Mouse (Mus musculus) MEL (cell line): Measurements from ENCODE around the gene Pja2. TPM values are rescaled to one million over a fixed set of nuclear protein-coding genes. Genes with fewer than 3 reads are reported as not detected.

ENCODE experiments used
- DNase-seq: peaks from one replicate; pipeline ENCODE4 v3.0.0; 2011; ENCODE audit warnings: low read depth, low spot score
- H3K27ac ChIP-seq: 2 replicates; pipeline ENCODE4 v1.5.1; 2012; ENCODE audit warnings: low read depth, mild to moderate bottlenecking, control low read depth, low read length, moderate library complexity; ENCODE audit not compliant: control insufficient read depth
- H3K27me3 ChIP-seq, 2 experiments: fragments of 150-350 bp in 1 of 2; sonication (generic) in 1 of 2; 2 replicates each; pipeline ENCODE4 v1.6.1; 2012; ENCODE audit warnings: low read length in 2 of 2, mild to moderate bottlenecking in 2 of 2, improper control_type of control experiment in 1 of 2, moderate library complexity in 1 of 2; ENCODE audit not compliant: insufficient read depth in 2 of 2, control insufficient read depth in 1 of 2
- H3K36me3 ChIP-seq, 2 experiments: 2 replicates each; pipeline ENCODE4 v1.6.1; 2012 to 2014; ENCODE audit warnings: low read length in 2 of 2, improper control_type of control experiment in 1 of 2, inconsistent platforms in 1 of 2, mild to moderate bottlenecking in 1 of 2; ENCODE audit not compliant: insufficient read depth in 2 of 2, control insufficient read depth in 1 of 2
- H3K4me1 ChIP-seq, 2 experiments: fragments of 150-350 bp in 1 of 2; sonication (generic) in 1 of 2; 2 replicates each; pipeline ENCODE4 v1.6.1; 2012; ENCODE audit warnings: low read length in 2 of 2, improper control_type of control experiment in 1 of 2, mild to moderate bottlenecking in 1 of 2; ENCODE audit not compliant: insufficient read depth in 2 of 2, control insufficient read depth in 1 of 2
- H3K4me3 ChIP-seq, 2 experiments: fragments of 150-350 bp in 1 of 2; sonication (generic) in 1 of 2; 2 replicates each; pipeline ENCODE4 v1.5.1; 2012; ENCODE audit warnings: low read depth in 2 of 2, low read length in 2 of 2, mild to moderate bottlenecking in 2 of 2, moderate library complexity in 2 of 2, control low read depth in 1 of 2, improper control_type of control experiment in 1 of 2; ENCODE audit not compliant: control insufficient read depth in 1 of 2, insufficient read depth in 1 of 2
- H3K79me2 ChIP-seq: 2 replicates; pipeline ENCODE4 v1.6.1; 2012; ENCODE audit warnings: mild to moderate bottlenecking, low read length, moderate library complexity; ENCODE audit not compliant: control insufficient read depth, poor library complexity, insufficient read depth
- H3K9ac ChIP-seq: 2 replicates; pipeline ENCODE4 v1.6.1; 2012; ENCODE audit warnings: low read depth, mild to moderate bottlenecking, control low read depth, low read length, moderate library complexity; ENCODE audit not compliant: control insufficient read depth, poor library complexity, severe bottlenecking
- H3K9me3 ChIP-seq: fragments of 150-350 bp; sonication (generic); replicated peaks from 2 replicates; pipeline ENCODE4 v1.6.1; 2012; ENCODE audit warnings: mild to moderate bottlenecking, low read length, improper control_type of control experiment, moderate library complexity; ENCODE audit not compliant: insufficient read depth
- BHLHE40 ChIP-seq: IDR thresholded peaks from 2 replicates; pipeline ENCODE4 v1.6.1; 2012; ENCODE audit warnings: low read depth, mild to moderate bottlenecking, inconsistent platforms, low read length, improper control_type of control experiment, borderline replicate concordance
- CHD2 ChIP-seq: IDR thresholded peaks from 2 replicates; pipeline ENCODE4 v1.6.1; 2011; ENCODE audit warnings: low read length, improper control_type of control experiment
- CTCF ChIP-seq, 3 experiments: IDR thresholded peaks in 2 of 3; conservative IDR thresholded peaks in 1 of 3; 2 replicates each; pipeline ENCODE4 v1.5.1; 2011 to 2012; ENCODE audit warnings: low read length in 3 of 3, low read depth in 2 of 3, mild to moderate bottlenecking in 2 of 3, improper control_type of control experiment in 1 of 3, inconsistent platforms in 1 of 3, mixed read lengths in 1 of 3, moderate library complexity in 1 of 3; ENCODE audit not compliant: control insufficient read depth in 1 of 3, insufficient read depth in 1 of 3, poor library complexity in 1 of 3, severe bottlenecking in 1 of 3
- GATA1 ChIP-seq: IDR thresholded peaks from 2 replicates; pipeline ENCODE4 v1.6.1; 2011; ENCODE audit warnings: low read depth, low read length, improper control_type of control experiment
- HCFC1 ChIP-seq: IDR thresholded peaks from 2 replicates; pipeline ENCODE4 v1.6.1; 2012; ENCODE audit warnings: low read depth, mild to moderate bottlenecking, inconsistent platforms, low read length, improper control_type of control experiment, moderate library complexity
- JUND ChIP-seq: IDR thresholded peaks from 2 replicates; pipeline ENCODE4 v1.6.1; 2011; ENCODE audit warnings: low read depth, mild to moderate bottlenecking, improper control_type of control experiment, low read length
- MEF2A ChIP-seq: IDR thresholded peaks from 2 replicates; pipeline ENCODE4 v1.6.1; 2014; ENCODE audit warnings: low read depth, mild to moderate bottlenecking, inconsistent platforms, low read length, improper control_type of control experiment; ENCODE audit not compliant: poor library complexity, insufficient replicate concordance, severe bottlenecking; ENCODE audit errors: extremely low read depth
- POLR2A ChIP-seq, 2 experiments: IDR thresholded peaks; 2 replicates each; pipeline ENCODE4 v1.6.1; 2011 to 2012; ENCODE audit warnings: low read length in 2 of 2, mild to moderate bottlenecking in 2 of 2, control low read depth in 1 of 2, improper control_type of control experiment in 1 of 2, low read depth in 1 of 2, moderate library complexity in 1 of 2; ENCODE audit not compliant: control insufficient read depth in 1 of 2, insufficient read depth in 1 of 2, poor library complexity in 1 of 2
- POLR2AphosphoS2 ChIP-seq: IDR thresholded peaks from 2 replicates; pipeline ENCODE4 v1.6.1; 2011; ENCODE audit warnings: low read length, improper control_type of control experiment
- RAD21 ChIP-seq: IDR thresholded peaks from 2 replicates; pipeline ENCODE4 v1.6.1; 2011; ENCODE audit warnings: mild to moderate bottlenecking, low read depth, low read length, improper control_type of control experiment
- RCOR1 ChIP-seq: IDR thresholded peaks from 2 replicates; pipeline ENCODE4 v1.6.1; 2012; ENCODE audit warnings: low read depth, mild to moderate bottlenecking, inconsistent platforms, low read length, improper control_type of control experiment
- SIN3A ChIP-seq: IDR thresholded peaks from 2 replicates; pipeline ENCODE4 v1.6.1; 2012; ENCODE audit warnings: low read length, improper control_type of control experiment, inconsistent platforms
- SMC3 ChIP-seq: IDR thresholded peaks from 2 replicates; pipeline ENCODE4 v1.6.1; 2011; ENCODE audit warnings: low read depth, low read length, improper control_type of control experiment
- TAL1 ChIP-seq: IDR thresholded peaks from 2 replicates; pipeline ENCODE4 v1.6.1; 2012; ENCODE audit warnings: mild to moderate bottlenecking, inconsistent platforms, low read length, moderate library complexity, mixed read lengths
- TBP ChIP-seq: IDR thresholded peaks from 2 replicates; pipeline ENCODE4 v1.8.0; 2011; ENCODE audit warnings: low read depth, low read length, improper control_type of control experiment
- TCF12 ChIP-seq: IDR thresholded peaks from 2 replicates; pipeline ENCODE4 v1.6.1; 2014; ENCODE audit warnings: low read depth, mild to moderate bottlenecking, inconsistent platforms, low read length, improper control_type of control experiment, moderate library complexity
- UBTF ChIP-seq: IDR thresholded peaks from 2 replicates; pipeline ENCODE4 v1.6.1; 2012; ENCODE audit warnings: low read depth, mild to moderate bottlenecking, inconsistent platforms, low read length, improper control_type of control experiment, moderate library complexity, borderline replicate concordance; ENCODE audit not compliant: insufficient read depth
- USF1 ChIP-seq: IDR thresholded peaks from 2 replicates; pipeline ENCODE4 v1.6.1; 2014; ENCODE audit warnings: low read depth, mild to moderate bottlenecking, inconsistent platforms, low read length, improper control_type of control experiment, moderate library complexity
- USF2 ChIP-seq, 2 experiments: IDR thresholded peaks; 2 replicates each; pipeline ENCODE4 v1.6.1; 2011 to 2012; ENCODE audit warnings: improper control_type of control experiment in 2 of 2, low read length in 2 of 2, borderline replicate concordance in 1 of 2, inconsistent platforms in 1 of 2, low read depth in 1 of 2, mild to moderate bottlenecking in 1 of 2; ENCODE audit not compliant: insufficient read depth in 1 of 2
- ZKSCAN1 ChIP-seq: IDR thresholded peaks from 2 replicates; pipeline ENCODE4 v1.6.1; 2012; ENCODE audit warnings: low read depth, mild to moderate bottlenecking, inconsistent platforms, low read length, improper control_type of control experiment, moderate library complexity
- ZMIZ1 ChIP-seq: IDR thresholded peaks from 2 replicates; pipeline ENCODE4 v1.6.1; 2012; ENCODE audit warnings: low read depth, mild to moderate bottlenecking, inconsistent platforms, low read length, improper control_type of control experiment, moderate library complexity
- polyA plus RNA-seq, 2 experiments: library from polyadenylated mRNA; stranded (reverse) in 1 of 2; unstranded in 1 of 2; fragments of >175 nt in 1 of 2; fragments of >200 nt in 1 of 2; gene quantifications; 2 replicates each; pipeline versions ENCODE4 v1.2.1 to v1.2.4; 2012; ENCODE audit warnings: low replicate concordance in 2 of 2, low read depth in 1 of 2; ENCODE audit not compliant: insufficient read length in 2 of 2, insufficient read depth in 1 of 2, missing spikeins in 1 of 2
- total RNA-seq: library from RNA; depleted of rRNA; stranded (reverse); fragments of 300-350 nt; gene quantifications from 2 replicates; pipeline ENCODE4 v1.2.3, GENCODE M21; 2012

Gene Pja2
- total and polyA plus RNA-seq, 3 experiments = 8.1 to 17.3 TPM; not detected in 1

- no peak overlapping the region for H3K4me3 ChIP-seq
- H3K9me3 ChIP-seq = no peaks in the 10 kb centered on the region
- H3K79me2 ChIP-seq = no peaks in the 10 kb centered on the region
- H3K4me1 ChIP-seq = no peaks in the 10 kb centered on the region
- no peaks in the 10 kb centered on the region for H3K36me3 ChIP-seq
- no peak for DNase-seq
- TF ChIP-seq HCFC1 = no peak
- TF ChIP-seq POLR2AphosphoS2 = no peak
- no peak for TF ChIP-seq MEF2A
- TF ChIP-seq USF2 (IDR thresholded peaks at IDR 0.05; ENCODE audit: borderline replicate concordance in 1 of 2, insufficient read depth in 1 of 2, low read depth in 1 of 2, low read length in 2 of 2) = no peak
- no peak for TF ChIP-seq ZMIZ1
- no peak for TF ChIP-seq TCF12
- TF ChIP-seq JUND = no peak
- TF ChIP-seq SIN3A = no peak
- TF ChIP-seq CTCF (IDR thresholded peaks at IDR 0.05 in 2 of 3, conservative IDR thresholded peaks at IDR 0.05 in 1 of 3; ENCODE audit: control insufficient read depth in 1 of 3, insufficient read depth in 1 of 3, low read depth in 2 of 3, low read length in 3 of 3, poor library complexity in 1 of 3, severe bottlenecking in 1 of 3) = no peak
- no peak for TF ChIP-seq UBTF
- no peak for TF ChIP-seq SMC3
- TF ChIP-seq RAD21 = no peak
- no peak for TF ChIP-seq CHD2
- no peak for TF ChIP-seq GATA1
- no peak for TF ChIP-seq ZKSCAN1
- no peak for TF ChIP-seq TAL1
- TF ChIP-seq TBP = no peak
- TF ChIP-seq POLR2A (IDR thresholded peaks at IDR 0.05; ENCODE audit: control insufficient read depth in 1 of 2, insufficient read depth in 1 of 2, low read depth in 1 of 2, low read length in 2 of 2, poor library complexity in 1 of 2) = no peak
- TF ChIP-seq RCOR1 = no peak
- no peak overlapping the region for H3K27ac ChIP-seq
- no peaks in the 10 kb centered on the region for H3K27me3 ChIP-seq
- no peak overlapping the region for H3K9ac ChIP-seq
These were observed 22.2 kb upstream of the Pja2 start for GRCm38 (mm10) chr17:64353940-64354339.

GRCm38 (mm10) chr17:64346135-64346534, 14.4 kb upstream of the Pja2 start:
- no peaks in the 10 kb centered on the region for H3K79me2 ChIP-seq
- no peak overlapping the region for H3K9ac ChIP-seq
- H3K4me1 ChIP-seq = peaks cover 0 to 4% of the 10 kb centered on the region in 2 experiments; a peak in 1 of 4 replicates
- H3K27me3 ChIP-seq = no peaks in the 10 kb centered on the region
- no peak overlapping the region for H3K4me3 ChIP-seq
- TF ChIP-seq BHLHE40 (no peak), USF1 (peak; percentile 25; the same call in 1 of the 2 replicates)
- TF ChIP-seq, all 39 proteins: peak for 1
- no peak for DNase-seq
- Histone ChIP-seq H3K9me3 (no peaks in the 10 kb centered on the region), H3K36me3 (peaks cover 0 to 4% of the 10 kb centered on the region in 2 experiments; a peak in 1 of 4 replicates), H3K27ac (no peak overlapping the region)
